Mouse (Mus musculus) liver, postnatal 0 days (tissue): ENCODE measurements at regions not wholly inside any gene's neighbourhood (a gene's known extent, or its start where the extent isn't known, plus 50 kb on each side); places are given as distances from the start of the nearest gene placed in this dataset.
A peak's percentile ranks its signal among the peaks of the same experiment; 100 is the strongest.

ENCODE experiments used
- ATAC-seq: fragments of 200-750 bp; cut with Nextera tagmentation; 2 replicates; pipeline ENCODE4 v1.8.0; 2017; ENCODE audit warnings: mild to moderate bottlenecking, moderate library complexity
- DNase-seq: peaks from one replicate; pipeline ENCODE4 v3.0.0-alpha.2; 2016
- H3K27ac ChIP-seq: fragments of 300-500 bp; sonication (generic); 2 replicates; pipeline ENCODE4 v1.5.1; 2014; ENCODE audit warnings: antibody characterized with exemption, moderate library complexity, mild to moderate bottlenecking, low read depth
- H3K27me3 ChIP-seq: fragments of 300-500 bp; sonication (generic); 2 replicates; pipeline ENCODE4 v1.6.1; 2014; ENCODE audit warnings: low read length, control low read depth, mixed read lengths; ENCODE audit not compliant: insufficient read depth
- H3K36me3 ChIP-seq: fragments of 300-500 bp; sonication (generic); replicated peaks from 2 replicates; pipeline ENCODE4 v1.6.1; 2014; ENCODE audit warnings: mild to moderate bottlenecking, control low read depth, low read length, moderate library complexity, mixed read lengths; ENCODE audit not compliant: insufficient read depth
- H3K4me1 ChIP-seq: fragments of 300-500 bp; sonication (generic); 2 replicates; pipeline ENCODE4 v1.6.1; 2014; ENCODE audit warnings: antibody characterized with exemption, mild to moderate bottlenecking, control low read depth; ENCODE audit not compliant: insufficient read depth
- H3K4me2 ChIP-seq: fragments of 300-500 bp; sonication (generic); 2 replicates; pipeline ENCODE4 v1.6.1; 2014; ENCODE audit warnings: low read depth, mild to moderate bottlenecking, low read length, moderate library complexity, mixed read lengths
- H3K4me3 ChIP-seq: fragments of 300-500 bp; sonication (generic); 2 replicates; pipeline ENCODE4 v1.5.1; 2014; ENCODE audit warnings: low read depth, low read length
- H3K9ac ChIP-seq: fragments of 300-500 bp; sonication (generic); replicated peaks from 2 replicates; pipeline ENCODE4 v1.6.1; 2014; ENCODE audit warnings: mild to moderate bottlenecking, moderate library complexity
- H3K9me3 ChIP-seq: fragments of 300-500 bp; sonication (generic); 2 replicates; pipeline ENCODE4 v1.6.1; 2016; ENCODE audit warnings: mild to moderate bottlenecking, control low read depth, low read length, mixed read lengths
- CTCF ChIP-seq: sonication (generic); IDR thresholded peaks from 2 replicates; pipeline ENCODE4 v1.5.1; 2016; ENCODE audit warnings: antibody characterized with exemption, low read depth
- EP300 ChIP-seq: IDR thresholded peaks from 2 replicates; pipeline ENCODE4 v1.6.1; 2016; ENCODE audit warnings: antibody characterized with exemption, low read depth, mild to moderate bottlenecking
- WGBS: fragments of 180-500 bp; shearing (Covaris S2); extraction: QIAGEN DNeasy Blood & Tissue Kit; methylation state at CpG from one replicate; pipeline ENCODE4 v1.1.7; 2014; ENCODE audit not compliant: insufficient replicate concordance; 5-methylcytosine and 5-hydroxymethylcytosine counted together

DNA sequence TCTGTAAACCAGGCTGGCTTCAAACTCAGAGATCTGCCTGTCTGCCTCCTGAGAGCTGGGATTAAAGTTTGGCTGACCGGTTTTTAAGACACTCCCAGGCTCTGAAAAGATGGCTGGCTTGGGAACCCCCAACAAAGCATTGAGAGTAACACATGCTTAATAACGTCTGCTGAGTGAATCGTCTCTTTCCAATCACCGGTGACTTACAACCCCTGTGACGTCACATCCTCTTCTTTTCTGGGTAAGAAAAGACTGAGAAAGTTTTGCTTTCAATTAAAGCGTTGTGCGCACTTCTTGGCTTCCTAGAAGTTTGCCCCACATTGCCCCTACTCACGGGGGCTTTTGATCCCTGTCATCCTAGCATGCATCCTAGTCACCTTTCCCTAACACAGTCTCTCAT is 109.1 kb downstream of the Foxb1 start:
- H3K4me1 ChIP-seq: no peaks in the 10 kb centered on the region
- H3K4me2 ChIP-seq: no peak overlapping the region
- no peaks in the 10 kb centered on the region for H3K9me3 ChIP-seq
- H3K4me3 ChIP-seq: no peak overlapping the region
- H3K27ac ChIP-seq: no peak overlapping the region
- no peak overlapping the region for H3K9ac ChIP-seq
- no peak for TF ChIP-seq CTCF
- TF ChIP-seq EP300: no peak
- 0 out of 2 replicates have a peak, but pooled peaks cover 3% of the 10 kb centered on the region for H3K27me3 ChIP-seq
- no peaks in the 10 kb centered on the region for H3K36me3 ChIP-seq
- ATAC-seq: no peak
- DNase-seq: no peak
- 63% methylated on average over 8 of the region's 8 CpGs for WGBS

DNA sequence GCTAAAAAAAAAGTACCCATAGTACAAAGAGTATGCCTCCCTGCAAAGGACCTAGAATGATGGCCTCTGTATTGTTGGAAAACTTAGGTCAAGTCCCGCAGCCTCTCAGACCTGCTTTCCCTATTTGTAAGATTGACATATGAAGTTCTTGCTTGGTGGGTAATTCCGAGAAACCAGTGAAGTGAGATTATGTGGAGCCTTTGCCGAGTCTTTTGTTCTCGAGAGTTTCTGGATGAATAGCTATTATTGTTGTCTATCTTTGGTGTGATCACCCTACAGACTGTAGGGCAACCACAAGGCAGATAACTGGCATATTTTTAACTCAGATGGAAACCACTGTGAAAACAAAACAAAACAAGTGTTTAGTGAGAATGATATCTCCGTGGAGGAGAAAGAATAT is 118.1 kb downstream of the Foxb1 start:
- TF ChIP-seq CTCF (no peak), EP300 (no peak)
- WGBS: 63% methylated on average over 5 of the region's 5 CpGs
- Histone ChIP-seq H3K27me3 (0 out of 2 replicates have a peak, but pooled peaks cover 2% of the 10 kb centered on the region), H3K4me2 (no peak overlapping the region), H3K36me3 (no peaks in the 10 kb centered on the region), H3K9ac (no peak overlapping the region), H3K27ac (no peak overlapping the region), H3K9me3 (no peaks in the 10 kb centered on the region), H3K4me1 (no peaks in the 10 kb centered on the region), H3K4me3 (no peak overlapping the region)
- ATAC-seq: no peak
- no peak for DNase-seq

DNA sequence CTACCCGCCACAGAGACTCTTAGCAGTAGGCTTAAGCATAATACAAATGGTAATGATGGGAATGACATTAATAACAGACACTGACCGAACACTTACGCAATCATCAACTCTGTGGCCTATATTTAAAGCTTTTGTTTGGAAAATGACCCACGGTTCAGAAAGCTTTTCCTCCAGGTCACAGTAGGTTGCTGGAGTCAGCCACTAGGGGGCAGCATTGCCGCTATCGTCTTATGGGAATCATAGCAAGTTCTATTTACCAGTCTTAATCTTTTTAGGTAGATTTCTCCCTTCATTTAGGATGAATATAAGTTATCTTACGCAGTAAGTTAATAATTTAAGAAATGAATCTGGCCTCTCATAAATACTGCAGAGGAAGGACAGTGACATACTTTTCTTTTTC is 137.4 kb downstream of the Foxb1 start:
- Histone ChIP-seq H3K4me3 (no peak overlapping the region), H3K9me3 (no peaks in the 10 kb centered on the region), H3K4me1 (no peaks in the 10 kb centered on the region), H3K27me3 (no peaks in the 10 kb centered on the region), H3K4me2 (no peak overlapping the region), H3K27ac (no peak overlapping the region), H3K36me3 (no peaks in the 10 kb centered on the region), H3K9ac (no peak overlapping the region)
- peak; percentile 84 for DNase-seq
- no peak for ATAC-seq
- TF ChIP-seq CTCF: peak; percentile 83
- TF ChIP-seq EP300: no peak
- WGBS: 21% methylated on average over 7 of the region's 7 CpGs

DNA sequence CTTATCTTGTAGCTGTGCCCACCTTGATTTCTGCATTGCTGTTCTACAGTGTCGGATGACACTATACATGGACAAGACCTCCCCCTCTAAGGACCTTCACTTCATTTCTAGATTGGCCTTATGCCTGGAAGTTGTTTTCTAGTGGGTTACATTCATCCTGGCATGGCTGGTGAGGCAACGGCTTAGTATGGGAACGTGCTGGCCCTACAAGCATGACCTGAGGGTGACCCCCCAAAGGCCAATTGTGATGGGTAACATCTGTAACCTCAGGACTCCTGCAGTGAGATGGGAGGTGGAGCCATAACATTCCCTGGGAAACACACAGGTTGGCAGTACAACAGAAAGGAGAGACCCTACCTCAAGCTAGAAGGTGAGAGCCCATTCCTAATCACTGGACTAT is 139.7 kb downstream of the Foxb1 start:
- 78% methylated on average over 3 of the region's 3 CpGs for WGBS
- TF ChIP-seq EP300: no peak
- TF ChIP-seq CTCF: no peak
- Histone ChIP-seq H3K4me1 (no peaks in the 10 kb centered on the region), H3K27me3 (no peaks in the 10 kb centered on the region), H3K36me3 (no peaks in the 10 kb centered on the region), H3K4me3 (no peak overlapping the region), H3K27ac (no peak overlapping the region), H3K9me3 (no peaks in the 10 kb centered on the region), H3K4me2 (no peak overlapping the region), H3K9ac (no peak overlapping the region)
- DNase-seq (no peak), ATAC-seq (no peak)

DNA sequence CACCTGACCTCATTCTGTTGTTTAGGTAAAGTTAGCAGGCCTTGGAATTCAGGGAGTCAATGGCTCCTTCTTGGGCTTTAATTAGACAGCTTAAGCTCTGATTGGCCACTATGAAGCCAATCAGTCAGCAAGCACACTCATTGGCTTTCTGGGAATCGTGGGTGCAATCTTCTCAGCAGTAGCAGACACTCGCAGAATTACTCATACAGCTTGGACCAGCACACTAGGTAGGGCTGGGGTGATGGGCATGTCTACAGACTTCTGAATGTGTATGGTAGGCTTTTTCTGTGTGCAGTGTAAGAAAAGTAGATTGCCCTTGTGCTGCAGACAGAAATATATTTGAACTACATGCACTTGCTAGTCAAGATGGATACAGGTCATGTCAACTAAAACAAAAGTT is 143.4 kb downstream of the Foxb1 start:
- no peaks in the 10 kb centered on the region for H3K36me3 ChIP-seq
- no peaks in the 10 kb centered on the region for H3K4me1 ChIP-seq
- H3K27ac ChIP-seq: no peak overlapping the region
- H3K9me3 ChIP-seq: no peaks in the 10 kb centered on the region
- DNase-seq (no peak), ATAC-seq (no peak)
- H3K27me3 ChIP-seq: no peaks in the 10 kb centered on the region
- WGBS: 71% methylated on average over 2 of the region's 2 CpGs
- no peak overlapping the region for H3K4me3 ChIP-seq
- TF ChIP-seq EP300 (no peak), CTCF (no peak)
- H3K9ac ChIP-seq: no peak overlapping the region
- no peak overlapping the region for H3K4me2 ChIP-seq

DNA sequence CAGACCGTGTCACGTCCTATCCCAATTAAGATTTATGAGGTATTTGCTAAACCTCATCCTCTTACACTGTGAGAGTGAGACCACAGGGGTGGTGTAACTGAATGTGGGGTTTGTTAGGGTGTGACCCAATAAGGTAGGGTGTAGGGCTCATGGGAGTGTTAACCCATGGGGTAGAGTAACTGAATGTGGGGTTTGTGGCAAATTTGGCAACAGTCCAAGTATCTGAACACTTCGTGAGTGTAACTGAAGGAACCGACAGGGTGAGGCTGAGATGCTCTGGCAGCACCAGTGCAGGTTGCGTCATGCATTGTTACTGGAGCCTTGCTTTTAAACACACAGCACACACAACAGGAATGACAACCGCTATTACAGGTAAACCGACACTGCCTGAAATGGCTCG is 144.1 kb downstream of the Anxa2 start:
- Histone ChIP-seq H3K4me2 (no peak overlapping the region), H3K36me3 (no peaks in the 10 kb centered on the region), H3K4me1 (no peaks in the 10 kb centered on the region), H3K4me3 (no peak overlapping the region), H3K9ac (no peak overlapping the region), H3K27ac (no peak overlapping the region), H3K9me3 (no peaks in the 10 kb centered on the region), H3K27me3 (no peaks in the 10 kb centered on the region)
- TF ChIP-seq CTCF: no peak
- no peak for ATAC-seq
- no peak for DNase-seq
- 67% methylated on average over 8 of the region's 8 CpGs for whole genome bisulfite sequencing

DNA sequence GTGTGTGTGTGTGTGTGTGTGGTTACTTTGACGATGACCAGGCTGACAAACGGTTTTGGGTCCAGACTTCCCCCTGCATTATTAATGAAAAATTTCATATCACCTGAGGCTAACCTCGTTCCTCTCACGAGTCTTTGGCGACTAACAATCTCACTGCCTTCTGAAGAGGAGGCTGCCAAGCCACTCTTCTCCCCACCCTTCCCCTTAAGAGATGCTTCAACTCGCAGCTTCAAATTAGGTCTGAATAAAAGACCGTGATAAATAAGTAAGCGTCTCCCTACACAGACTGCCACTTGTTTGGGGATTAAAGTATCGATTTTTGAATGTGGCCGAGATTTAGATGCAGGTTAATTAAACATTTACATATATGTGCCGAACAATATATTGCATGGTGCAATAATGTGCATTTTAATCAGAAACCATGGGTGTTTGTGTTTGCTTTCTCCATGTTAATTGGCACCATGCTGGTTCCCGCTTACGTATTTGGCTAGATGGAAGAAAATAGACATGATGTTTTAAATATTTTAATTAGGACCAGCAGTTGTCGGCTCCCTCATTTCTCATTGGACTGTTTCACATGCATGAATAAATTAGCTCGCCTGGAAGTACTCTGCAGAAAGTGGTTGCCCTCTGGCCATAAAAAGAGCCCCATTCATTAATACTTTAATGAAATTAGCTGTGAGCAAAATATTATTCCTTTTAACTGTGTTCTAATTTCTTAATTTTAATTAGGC is 139.1 kb downstream of the Anxa2 start:
- TF ChIP-seq EP300 (no peak), CTCF (no peak)
- DNase-seq: no peak
- 75% methylated on average over 15 of the region's 15 CpGs for WGBS

More for the DNA sequence above, 139.1 kb downstream of the Anxa2 start:
- no peak overlapping the region for H3K4me3 ChIP-seq
- H3K9ac ChIP-seq: no peak overlapping the region
- no peaks in the 10 kb centered on the region for H3K4me1 ChIP-seq
- no peaks in the 10 kb centered on the region for H3K27me3 ChIP-seq
- no peak overlapping the region for H3K27ac ChIP-seq
- ATAC-seq: no peak
- no peaks in the 10 kb centered on the region for H3K9me3 ChIP-seq
- H3K36me3 ChIP-seq: no peaks in the 10 kb centered on the region
- no peak overlapping the region for H3K4me2 ChIP-seq
